Mouse (Mus musculus): Measurements from ENCODE around the gene Snd1.

Gene Snd1

GRCm38 (mm10) chr6:28982817-28983216 lies 507.9 kb downstream of the Snd1 start:
- no peak for DNase-seq

Measured in lung, adult 18-20 months (tissue).